Mouse (Mus musculus): ENCODE results near the gene Tmem108.

- TF ChIP-seq POLR2A (IDR thresholded peaks at IDR 0.05; ENCODE audit: borderline replicate concordance, low read depth, low read length) (no peak), CTCF (IDR thresholded peaks at IDR 0.05; ENCODE audit: low read depth, low read length) (no peak)
Observed at GRCm38 (mm10) chr9:103713230-103713629, 48.4 kb downstream of the Tmem108 start.

Measured in bone marrow macrophage, adult 2 months (primary cell).